Comparison of ENCODE assay signal across 11 mouse cellular contexts in the genomic region with DNA sequence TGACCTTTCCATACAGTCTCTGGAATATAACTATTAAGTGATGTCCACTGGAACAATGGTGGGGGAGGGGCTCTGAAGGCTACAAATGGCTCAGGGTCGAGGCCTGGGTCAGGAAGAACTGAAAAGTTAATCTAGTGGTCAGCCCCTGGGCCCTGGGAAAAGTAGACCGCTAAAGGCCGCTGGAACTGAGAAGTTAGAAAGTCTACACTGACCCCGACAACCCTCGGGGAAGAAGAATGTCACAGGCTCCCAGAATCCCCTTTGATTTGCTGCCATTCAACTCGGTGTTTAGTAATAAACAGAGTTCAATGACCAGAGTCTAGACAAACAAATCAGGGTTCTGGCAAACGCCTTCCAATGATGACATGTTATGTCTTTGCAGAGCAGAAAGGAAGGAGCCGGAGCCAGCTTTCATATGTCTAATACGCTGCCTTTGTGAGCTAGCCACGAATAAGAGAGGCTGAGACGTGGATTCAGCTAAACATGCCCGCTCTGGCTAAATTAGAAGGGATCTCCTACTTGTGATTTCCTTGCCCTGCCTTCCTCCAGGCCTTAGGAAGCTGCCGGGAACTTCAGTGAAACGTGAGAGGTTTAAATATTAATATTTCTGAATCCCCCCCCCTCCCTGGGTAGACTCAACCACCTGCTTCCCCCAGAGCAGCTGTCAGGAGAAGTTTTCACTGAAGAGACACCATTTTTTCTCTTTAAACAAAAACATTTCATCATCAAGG.
A peak's percentile ranks its signal among the peaks of the same experiment; 100 is the strongest.
DNase-seq lines count a peak whose midpoint lies in the region; ATAC-seq and TF ChIP-seq lines count a peak whose summit lies in the region.
"Had no signal": no experiment of that assay in that cellular context is flagged by ENCODE, and none has a peak within 500 bp of the region (broad histone marks: within the 10 kb centered on the region; RNA-seq: fewer than 3 reads in every experiment).

No protein-coding gene starts in this region.

- no peak overlapping the region for H3K9ac ChIP-seq in kidney, postnatal 0 days (ENCODE audit: low read depth, low read length)
- H3K9ac ChIP-seq in intestine, postnatal 0 days (ENCODE audit: low read depth, low read length), result no peak overlapping the region
- H3K9ac ChIP-seq in midbrain, embryonic 15.5 days, result no peak overlapping the region
- H3K9ac ChIP-seq: embryonic facial prominence, embryonic 12.5 days had no signal

- no peak for TF ChIP-seq CTCF in kidney, postnatal 0 days (IDR thresholded peaks at IDR 0.05; ENCODE audit: low read depth)
- no peak for TF ChIP-seq CTCF in intestine, postnatal 0 days (IDR thresholded peaks at IDR 0.05; ENCODE audit: low read depth)

- no peaks in the 10 kb centered on the region for H3K27me3 ChIP-seq in kidney, postnatal 0 days (ENCODE audit: insufficient read depth, low read length)
- H3K27me3 ChIP-seq in intestine, postnatal 0 days (replicated peaks; ENCODE audit: control insufficient read depth, insufficient read depth, low read length), result no peaks in the 10 kb centered on the region
- no peaks in the 10 kb centered on the region for H3K27me3 ChIP-seq in midbrain, embryonic 15.5 days (replicated peaks)
- H3K27me3 ChIP-seq: embryonic facial prominence, embryonic 12.5 days had no signal

- ATAC-seq in kidney, postnatal 0 days (replicated peaks; ENCODE audit: low FRiP score, low read depth), result no peak
- 0 out of 2 replicates have a peak, but pooled peaks have one; percentile 16 for ATAC-seq in intestine, postnatal 0 days
- no peak for ATAC-seq in midbrain, embryonic 15.5 days (replicated peaks)
- ATAC-seq: CD4-positive, CD25-positive, alpha-beta regulatory T cell, adult 4 months had no signal

- H3K4me2 ChIP-seq in kidney, postnatal 0 days (ENCODE audit: low read length), result no peak overlapping the region
- H3K4me2 ChIP-seq in intestine, postnatal 0 days (replicated peaks; ENCODE audit: low read depth), result no peak overlapping the region; the same call in 1 of the 2 replicates
- H3K4me2 ChIP-seq in midbrain, embryonic 15.5 days, result no peak overlapping the region
- H3K4me2 ChIP-seq: embryonic facial prominence, embryonic 12.5 days had no signal

- no peaks in the 10 kb centered on the region for H3K4me1 ChIP-seq in kidney, postnatal 0 days (replicated peaks; ENCODE audit: insufficient read depth, low read length)
- H3K4me1 ChIP-seq in intestine, postnatal 0 days (replicated peaks; ENCODE audit: control insufficient read depth, insufficient read depth, low read length), result peaks cover 6% of the 10 kb centered on the region; the same call in 1 of the 2 replicates
- H3K4me1 ChIP-seq in midbrain, embryonic 15.5 days, result peaks cover 8% of the 10 kb centered on the region

- no peaks in the 10 kb centered on the region for H3K36me3 ChIP-seq in kidney, postnatal 0 days (ENCODE audit: insufficient read depth, low read length)
- H3K36me3 ChIP-seq in intestine, postnatal 0 days (ENCODE audit: control insufficient read depth, insufficient read depth), result no peaks in the 10 kb centered on the region
- H3K36me3 ChIP-seq in midbrain, embryonic 15.5 days (replicated peaks), result no peaks in the 10 kb centered on the region
- H3K36me3 ChIP-seq: embryonic facial prominence, embryonic 12.5 days had no signal

- no peak overlapping the region for H3K4me3 ChIP-seq in kidney, postnatal 0 days (replicated peaks; ENCODE audit: low read depth, low read length)
- no peak overlapping the region for H3K4me3 ChIP-seq in intestine, postnatal 0 days (ENCODE audit: low read depth, low read length)
- H3K4me3 ChIP-seq in midbrain, embryonic 15.5 days, result no peak overlapping the region
- H3K4me3 ChIP-seq: embryonic facial prominence, embryonic 12.5 days had no signal

- H3K9me3 ChIP-seq in kidney, postnatal 0 days (replicated peaks; ENCODE audit: low read length), result no peaks in the 10 kb centered on the region
- H3K9me3 ChIP-seq in intestine, postnatal 0 days (ENCODE audit: control insufficient read depth), result no peaks in the 10 kb centered on the region
- H3K9me3 ChIP-seq in midbrain, embryonic 15.5 days, result no peaks in the 10 kb centered on the region
- H3K9me3 ChIP-seq: embryonic facial prominence, embryonic 12.5 days had no signal

- no peak overlapping the region for H3K27ac ChIP-seq in kidney, postnatal 0 days
- H3K27ac ChIP-seq in intestine, postnatal 0 days (ENCODE audit: low read depth, low read length), result no peak overlapping the region
- H3K27ac ChIP-seq in midbrain, embryonic 15.5 days, result peak overlapping the region; percentile 1; the same call in 1 of the 2 replicates
- H3K27ac ChIP-seq: embryonic facial prominence, embryonic 12.5 days had no signal

- WGBS in kidney, postnatal 0 days, result 49% methylated on average over 14 of the region's 14 CpGs
- 33% methylated on average over 14 of the region's 14 CpGs for whole genome bisulfite sequencing in intestine, postnatal 0 days
- WGBS in midbrain, embryonic 15.5 days, result 33% methylated on average over 14 of the region's 14 CpGs

- intact Hi-C loops in heart, postnatal 10 days (cut with DNase I), result no loop called here

- DNase-seq in kidney, postnatal 0 days (ENCODE audit: low spot score), result peak; percentile 40
- no peak for DNase-seq in kidney, adult 18-20 months
- DNase-seq in embryo, embryonic 11 days, result peak; percentile 68
- DNase-seq in heart, postnatal 10 days, result no peak
- DNase-seq in right cerebral cortex, adult 2 months (ENCODE audit: low spot score in 2 of 2), result no peak
- no peak for DNase-seq in layer of hippocampus, adult 9-10 months (ENCODE audit: low spot score)
- DNase-seq: thymus, postnatal 4 days had no signal

Comparison
In these comparisons a context has a peak if more than half of its experiments do, and no peak if none do; other contexts are left out.
1. DNase-seq: peak in kidney, postnatal 0 days (single experiment) and embryo, embryonic 11 days (single experiment); none in kidney, adult 18-20 months (single experiment), heart, postnatal 10 days (0 of 2), right cerebral cortex, adult 2 months (0 of 2) and layer of hippocampus, adult 9-10 months (single experiment).